Mouse (Mus musculus): Measurements from ENCODE around the gene Htra3. TPM values are rescaled to one million over a fixed set of nuclear protein-coding genes. Genes with fewer than 3 reads are reported as not detected.

The Htra3 gene
- polyA plus RNA-seq, 1 experiment from 2014 or later, result 3.6 TPM

DNA sequence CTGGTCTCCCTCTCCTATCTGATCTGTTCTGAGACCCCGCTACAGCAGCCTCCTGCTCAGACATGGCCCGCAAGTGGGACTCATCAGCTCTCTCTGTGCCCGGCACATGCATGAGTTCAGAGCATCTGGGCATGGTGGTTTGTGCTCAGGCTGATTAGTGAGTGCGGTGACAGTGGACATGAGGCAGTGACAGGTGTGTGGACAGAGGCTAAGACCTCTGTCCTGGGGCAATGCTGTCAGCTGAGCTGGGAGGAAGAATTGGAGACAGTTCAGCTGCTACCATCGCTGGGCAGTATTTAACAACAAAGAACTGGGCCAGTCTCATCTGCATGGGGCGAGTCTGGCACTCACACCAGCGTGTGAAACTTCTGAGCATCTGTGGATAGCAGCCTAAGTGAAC is 2.6 kb downstream of the Htra3 start:
- peaks cover 8% of the 10 kb centered on the region for H3K4me1 ChIP-seq (ENCODE audit: control insufficient read depth, insufficient read depth, low read length)
- H3K36me3 ChIP-seq (replicated peaks; ENCODE audit: control insufficient read depth, insufficient read depth, low read depth, low read length), result no peaks in the 10 kb centered on the region
- no peak overlapping the region for H3K27ac ChIP-seq (replicated peaks; ENCODE audit: low read depth, low read length)
- ATAC-seq (replicated peaks; ENCODE audit: insufficient number of reproducible peaks, low FRiP score, low TSS enrichment, low read depth), result no peak
- no peak for DNase-seq (ENCODE audit: low spot score)
- H3K9me3 ChIP-seq (replicated peaks; ENCODE audit: control insufficient read depth, low read length), result no peaks in the 10 kb centered on the region
- no peak overlapping the region for H3K4me2 ChIP-seq (ENCODE audit: low read depth, low read length)
- H3K4me3 ChIP-seq (ENCODE audit: low read depth, low read length), result no peak overlapping the region
- H3K27me3 ChIP-seq (ENCODE audit: control insufficient read depth, insufficient read depth, low read length), result peaks cover 25% of the 10 kb centered on the region
- no peak overlapping the region for H3K9ac ChIP-seq (replicated peaks; ENCODE audit: low read length)
- 81% methylated on average over 7 of the region's 7 CpGs for WGBS

DNA sequence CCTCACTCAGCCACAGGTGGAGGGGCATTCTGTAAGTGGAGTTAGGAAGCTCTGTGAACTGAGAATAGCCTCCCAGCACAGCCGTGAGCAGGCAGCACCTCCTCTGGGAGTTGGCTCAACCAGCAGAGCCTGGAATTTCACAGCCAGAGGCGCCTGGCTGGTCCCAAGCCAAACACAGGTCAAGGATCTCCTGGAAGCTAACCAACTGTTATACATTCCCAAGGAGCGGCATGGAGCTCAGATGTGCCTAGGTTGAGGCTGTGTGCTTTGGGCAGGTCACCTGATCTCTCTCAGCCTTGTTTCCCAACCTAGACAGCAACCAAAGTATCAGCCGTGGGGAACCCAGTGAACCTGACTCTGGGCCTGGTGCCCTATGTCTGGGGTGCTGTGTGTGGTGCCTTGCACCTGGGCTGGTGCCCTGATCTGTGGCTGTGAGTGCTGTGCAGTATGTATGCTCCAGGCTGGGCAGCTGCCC is 5.5 kb downstream of the Htra3 start:
- DNase-seq (ENCODE audit: low spot score), result peak; percentile 38
- peaks cover 14% of the 10 kb centered on the region for H3K27me3 ChIP-seq (ENCODE audit: control insufficient read depth, insufficient read depth, low read length)
- ATAC-seq (replicated peaks; ENCODE audit: insufficient number of reproducible peaks, low FRiP score, low TSS enrichment, low read depth), result no peak
- H3K36me3 ChIP-seq (replicated peaks; ENCODE audit: control insufficient read depth, insufficient read depth, low read depth, low read length), result no peaks in the 10 kb centered on the region
- no peaks in the 10 kb centered on the region for H3K9me3 ChIP-seq (replicated peaks; ENCODE audit: control insufficient read depth, low read length)
- 39% methylated on average over 4 of the region's 4 CpGs for WGBS
- H3K27ac ChIP-seq (replicated peaks; ENCODE audit: low read depth, low read length), result no peak overlapping the region; the same call in 1 of the 2 replicates
- H3K4me2 ChIP-seq (ENCODE audit: low read depth, low read length), result no peak overlapping the region
- no peak overlapping the region for H3K4me3 ChIP-seq (ENCODE audit: low read depth, low read length)
- H3K9ac ChIP-seq (replicated peaks; ENCODE audit: low read length), result no peak overlapping the region
- H3K4me1 ChIP-seq (ENCODE audit: control insufficient read depth, insufficient read depth, low read length), result peaks cover 11% of the 10 kb centered on the region

DNA sequence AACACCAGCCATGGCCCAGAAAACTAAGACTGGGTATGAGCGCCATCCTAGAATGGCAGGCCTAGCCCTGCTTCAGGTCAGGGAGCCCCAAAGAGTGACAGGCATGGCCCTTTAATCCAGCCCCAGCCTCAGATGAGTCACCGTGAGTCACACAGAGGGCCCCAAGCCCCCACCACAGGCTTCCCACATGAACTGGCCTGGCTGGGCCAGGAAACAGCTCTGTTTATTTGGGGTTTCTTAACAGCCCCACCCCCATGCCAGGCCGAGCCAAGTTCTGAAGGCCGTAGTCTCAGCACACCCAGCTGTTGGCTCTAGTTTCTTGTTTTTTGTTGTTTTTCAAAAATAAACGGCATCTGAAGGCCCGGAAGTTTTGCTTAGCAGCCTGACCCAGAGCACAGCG is 6.5 kb downstream of the Htra3 start:
- Histone ChIP-seq H3K9ac (replicated peaks; ENCODE audit: low read length) (no peak overlapping the region; the same call in 1 of the 2 replicates), H3K36me3 (replicated peaks; ENCODE audit: control insufficient read depth, insufficient read depth, low read depth, low read length) (no peaks in the 10 kb centered on the region), H3K4me3 (ENCODE audit: low read depth, low read length) (no peak overlapping the region), H3K4me2 (ENCODE audit: low read depth, low read length) (no peak overlapping the region), H3K27me3 (ENCODE audit: control insufficient read depth, insufficient read depth, low read length) (peaks cover 4% of the 10 kb centered on the region), H3K27ac (replicated peaks; ENCODE audit: low read depth, low read length) (peak overlapping the region; percentile 47; the same call in 1 of the 2 replicates), H3K9me3 (replicated peaks; ENCODE audit: control insufficient read depth, low read length) (no peaks in the 10 kb centered on the region), H3K4me1 (ENCODE audit: control insufficient read depth, insufficient read depth, low read length) (peaks cover 9% of the 10 kb centered on the region)
- 53% methylated on average over 7 of the region's 7 CpGs for WGBS
- DNase-seq (ENCODE audit: low spot score), result no peak
- ATAC-seq (replicated peaks; ENCODE audit: insufficient number of reproducible peaks, low FRiP score, low TSS enrichment, low read depth), result no peak

DNA sequence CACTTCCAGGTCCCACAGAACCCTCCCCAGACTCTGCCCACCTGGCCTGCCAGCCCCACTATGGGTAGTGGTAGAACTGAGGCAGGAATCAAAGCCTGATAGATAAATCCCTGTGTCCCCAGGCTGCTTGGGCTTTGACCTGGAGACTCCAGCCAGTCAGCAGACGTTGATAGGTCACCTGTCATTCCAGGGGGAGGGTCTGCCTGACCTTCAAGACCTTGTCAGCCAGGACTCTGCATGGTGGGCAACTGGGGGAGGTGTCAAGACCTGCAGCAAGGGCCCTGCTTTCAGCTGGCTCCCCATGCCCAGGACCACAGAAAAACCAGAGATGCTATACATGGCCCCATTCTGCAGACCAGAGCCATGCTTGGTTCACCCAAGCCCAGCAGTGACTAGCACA is 7.0 kb downstream of the Htra3 start:
- no peaks in the 10 kb centered on the region for H3K27me3 ChIP-seq (ENCODE audit: control insufficient read depth, insufficient read depth, low read length)
- H3K27ac ChIP-seq (replicated peaks; ENCODE audit: low read depth, low read length), result 0 out of 2 replicates have a peak overlapping the region, but pooled peaks have one; percentile 47
- H3K4me3 ChIP-seq (ENCODE audit: low read depth, low read length), result no peak overlapping the region
- peaks cover 9% of the 10 kb centered on the region for H3K4me1 ChIP-seq (ENCODE audit: control insufficient read depth, insufficient read depth, low read length)
- 35% methylated on average over 1 of the region's 1 CpGs for WGBS
- H3K9ac ChIP-seq (replicated peaks; ENCODE audit: low read length), result no peak overlapping the region; the same call in 1 of the 2 replicates
- DNase-seq (ENCODE audit: low spot score) (no peak), ATAC-seq (replicated peaks; ENCODE audit: insufficient number of reproducible peaks, low FRiP score, low TSS enrichment, low read depth) (no peak)
- H3K9me3 ChIP-seq (replicated peaks; ENCODE audit: control insufficient read depth, low read length), result no peaks in the 10 kb centered on the region
- no peaks in the 10 kb centered on the region for H3K36me3 ChIP-seq (replicated peaks; ENCODE audit: control insufficient read depth, insufficient read depth, low read depth, low read length)
- no peak overlapping the region for H3K4me2 ChIP-seq (ENCODE audit: low read depth, low read length)

DNA sequence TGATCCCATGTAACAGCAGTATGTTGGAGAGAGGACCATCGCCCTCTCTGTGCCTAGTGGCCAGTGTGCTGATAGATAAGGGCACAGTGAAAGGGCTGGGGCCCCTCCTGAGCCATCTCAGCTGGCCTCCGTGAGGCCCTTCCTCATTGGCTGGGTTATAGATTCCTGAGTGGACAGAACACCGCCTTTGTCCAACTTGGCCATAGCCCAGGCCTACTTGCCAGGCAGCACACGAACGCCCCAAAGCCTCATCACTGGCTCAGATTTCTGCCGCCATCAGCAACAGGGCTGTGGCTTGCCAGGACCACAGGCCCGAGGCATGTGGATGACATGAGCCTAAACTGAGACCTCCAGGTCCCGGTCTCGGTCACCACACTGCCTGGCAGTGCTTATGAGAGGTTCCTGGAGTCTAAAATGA is 8.1 kb downstream of the Htra3 start:
- no peak overlapping the region; the same call in 1 of the 2 replicates for H3K9ac ChIP-seq (replicated peaks; ENCODE audit: low read length)
- ATAC-seq (replicated peaks; ENCODE audit: insufficient number of reproducible peaks, low FRiP score, low TSS enrichment, low read depth) (no peak), DNase-seq (ENCODE audit: low spot score) (no peak)
- no peak overlapping the region for H3K4me3 ChIP-seq (ENCODE audit: low read depth, low read length)
- no peaks in the 10 kb centered on the region for H3K9me3 ChIP-seq (replicated peaks; ENCODE audit: control insufficient read depth, low read length)
- H3K4me1 ChIP-seq (ENCODE audit: control insufficient read depth, insufficient read depth, low read length), result peaks cover 9% of the 10 kb centered on the region
- no peaks in the 10 kb centered on the region for H3K36me3 ChIP-seq (replicated peaks; ENCODE audit: control insufficient read depth, insufficient read depth, low read depth, low read length)
- H3K4me2 ChIP-seq (ENCODE audit: low read depth, low read length), result no peak overlapping the region
- H3K27ac ChIP-seq (replicated peaks; ENCODE audit: low read depth, low read length), result no peak overlapping the region
- WGBS, result 73% methylated on average over 9 of the region's 9 CpGs
- H3K27me3 ChIP-seq (ENCODE audit: control insufficient read depth, insufficient read depth, low read length), result no peaks in the 10 kb centered on the region

DNA sequence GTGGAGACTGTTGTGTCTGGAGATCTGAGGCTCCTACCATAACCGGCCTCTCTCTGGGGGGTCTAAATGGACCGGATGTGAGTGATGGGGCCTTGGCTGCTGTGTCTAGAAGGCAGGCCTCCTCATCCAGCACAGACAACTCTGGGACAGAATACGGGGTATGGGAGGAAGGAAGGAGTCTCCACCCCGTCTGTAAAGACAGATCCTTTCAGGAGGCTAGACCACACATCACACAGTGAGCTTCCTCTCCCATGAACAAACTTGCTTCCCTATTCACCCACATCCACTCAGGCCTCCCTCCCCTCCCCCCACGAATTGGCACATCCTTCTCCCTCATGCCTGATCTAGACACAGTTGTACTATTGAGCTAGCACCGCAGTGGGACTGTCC is 9.2 kb downstream of the Htra3 start:
- peak overlapping the region; percentile 47; the same call in 1 of the 2 replicates for H3K27ac ChIP-seq (replicated peaks; ENCODE audit: low read depth, low read length)
- H3K4me3 ChIP-seq (ENCODE audit: low read depth, low read length), result no peak overlapping the region
- no peaks in the 10 kb centered on the region for H3K9me3 ChIP-seq (replicated peaks; ENCODE audit: control insufficient read depth, low read length)
- H3K4me2 ChIP-seq (ENCODE audit: low read depth, low read length), result no peak overlapping the region
- peaks cover 9% of the 10 kb centered on the region for H3K4me1 ChIP-seq (ENCODE audit: control insufficient read depth, insufficient read depth, low read length)
- DNase-seq (ENCODE audit: low spot score), result no peak
- no peak overlapping the region for H3K9ac ChIP-seq (replicated peaks; ENCODE audit: low read length)
- WGBS, result 38% methylated on average over 6 of the region's 6 CpGs
- H3K36me3 ChIP-seq (replicated peaks; ENCODE audit: control insufficient read depth, insufficient read depth, low read depth, low read length), result no peaks in the 10 kb centered on the region
- 0 out of 2 replicates have a peak, but pooled peaks have one; percentile 12 for ATAC-seq (replicated peaks; ENCODE audit: insufficient number of reproducible peaks, low FRiP score, low TSS enrichment, low read depth)
- H3K27me3 ChIP-seq (ENCODE audit: control insufficient read depth, insufficient read depth, low read length), result no peaks in the 10 kb centered on the region

DNA sequence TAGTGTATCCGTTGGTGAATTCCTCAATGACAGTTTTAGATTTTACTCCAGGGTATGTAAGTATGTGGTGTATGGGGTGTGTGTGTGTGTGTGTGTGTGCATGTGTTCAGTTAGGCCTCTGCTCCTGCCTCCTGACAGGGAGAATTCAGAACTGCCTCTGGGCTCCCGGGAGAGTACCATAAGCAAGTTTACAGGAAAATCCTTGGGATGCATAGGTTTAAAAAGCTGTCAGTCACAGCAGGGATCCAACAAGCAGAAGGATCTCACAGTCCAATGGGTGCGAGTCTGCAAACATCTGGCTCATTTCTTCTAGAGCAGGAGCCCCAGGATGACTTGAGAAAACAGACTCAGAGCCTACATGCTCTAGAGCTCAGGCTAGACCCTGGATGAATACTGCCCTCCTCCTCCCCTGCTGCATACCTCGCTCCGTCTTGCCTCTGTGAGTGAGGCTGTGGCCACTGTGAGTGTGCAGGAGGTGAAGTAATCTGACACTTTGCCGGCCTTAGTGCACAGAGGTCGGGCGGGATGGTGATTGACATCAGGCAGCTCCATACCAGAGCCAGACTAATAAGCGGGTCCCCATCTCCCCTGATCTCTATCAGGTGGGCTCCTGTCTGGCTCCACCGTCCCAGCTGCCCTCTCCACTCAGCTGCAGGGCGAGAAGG is 9.7 kb downstream of the Htra3 start:
- ATAC-seq (replicated peaks; ENCODE audit: insufficient number of reproducible peaks, low FRiP score, low TSS enrichment, low read depth) (peak; percentile 48), DNase-seq (ENCODE audit: low spot score) (peak; percentile 60)
- Histone ChIP-seq H3K27ac (replicated peaks; ENCODE audit: low read depth, low read length) (peak overlapping the region; percentile 47; the same call in 1 of the 2 replicates), H3K9ac (replicated peaks; ENCODE audit: low read length) (no peak overlapping the region), H3K27me3 (ENCODE audit: control insufficient read depth, insufficient read depth, low read length) (no peaks in the 10 kb centered on the region), H3K36me3 (replicated peaks; ENCODE audit: control insufficient read depth, insufficient read depth, low read depth, low read length) (no peaks in the 10 kb centered on the region), H3K4me3 (ENCODE audit: low read depth, low read length) (no peak overlapping the region), H3K4me2 (ENCODE audit: low read depth, low read length) (no peak overlapping the region), H3K4me1 (ENCODE audit: control insufficient read depth, insufficient read depth, low read length) (peaks cover 9% of the 10 kb centered on the region), H3K9me3 (replicated peaks; ENCODE audit: control insufficient read depth, low read length) (no peaks in the 10 kb centered on the region)
- 10% methylated on average over 11 of the region's 11 CpGs for WGBS

DNA sequence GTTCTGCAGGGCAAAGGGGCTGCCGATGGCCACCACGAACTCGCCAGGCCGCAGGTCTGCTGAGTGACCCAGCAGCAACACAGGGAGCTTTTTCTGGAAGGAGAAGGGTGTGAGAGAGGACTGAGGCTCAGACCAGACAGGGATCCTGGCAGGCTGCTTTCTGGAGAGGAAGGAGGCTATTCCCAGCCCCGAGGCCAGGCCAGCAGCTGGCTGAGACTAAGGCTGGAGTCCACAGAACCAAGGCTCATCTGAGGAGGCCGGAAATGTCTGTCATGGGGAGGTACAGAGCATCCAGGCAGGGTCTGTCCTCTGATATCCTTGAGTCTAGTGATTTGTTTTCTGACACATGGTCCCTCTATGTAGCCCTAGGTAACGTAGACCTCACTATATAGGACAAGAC is 13.4 kb downstream of the Htra3 start:
- no peak overlapping the region for H3K9ac ChIP-seq (replicated peaks; ENCODE audit: low read length)
- DNase-seq (ENCODE audit: low spot score) (no peak), ATAC-seq (replicated peaks; ENCODE audit: insufficient number of reproducible peaks, low FRiP score, low TSS enrichment, low read depth) (no peak)
- H3K9me3 ChIP-seq (replicated peaks; ENCODE audit: control insufficient read depth, low read length), result no peaks in the 10 kb centered on the region
- H3K4me2 ChIP-seq (ENCODE audit: low read depth, low read length), result no peak overlapping the region
- no peak overlapping the region for H3K4me3 ChIP-seq (ENCODE audit: low read depth, low read length)
- H3K36me3 ChIP-seq (replicated peaks; ENCODE audit: control insufficient read depth, insufficient read depth, low read depth, low read length), result no peaks in the 10 kb centered on the region
- H3K4me1 ChIP-seq (ENCODE audit: control insufficient read depth, insufficient read depth, low read length), result peaks cover 6% of the 10 kb centered on the region
- no peak overlapping the region for H3K27ac ChIP-seq (replicated peaks; ENCODE audit: low read depth, low read length)
- WGBS, result 91% methylated on average over 7 of the region's 7 CpGs
- no peaks in the 10 kb centered on the region for H3K27me3 ChIP-seq (ENCODE audit: control insufficient read depth, insufficient read depth, low read length)

Measured in embryonic facial prominence, embryonic 11.5 days (tissue).